Mouse (Mus musculus) spleen, adult 2 months (tissue): ENCODE measurements around the gene Cfl1.

Source experiments
- CTCF ChIP-seq: fragments of 200-500 bp; IDR thresholded peaks from 2 replicates; pipeline ENCODE4 v1.5.1; 2011; ENCODE audit warnings: mild to moderate bottlenecking, inconsistent platforms; ENCODE audit not compliant: insufficient read depth, insufficient read length, insufficient replicate concordance; ENCODE audit errors: extremely low read depth
- POLR2A ChIP-seq: fragments of 200-500 bp; IDR thresholded peaks from 2 replicates; pipeline ENCODE4 v1.6.1; 2011; ENCODE audit warnings: low read depth, low read length, inconsistent platforms

- TF ChIP-seq CTCF (no peak), POLR2A (no peak)
These were observed 31.2 kb upstream of the Cfl1 start for GRCm38 (mm10) chr19:5459019-5459418.
